Mouse (Mus musculus) heart, embryonic 11.5 days (tissue): ENCODE data around the gene Klhl41. TPM values are rescaled to one million over a fixed set of nuclear protein-coding genes. Genes with fewer than 3 reads are reported as not detected.

ENCODE experiments used
- ATAC-seq: fragments of 200-750 bp; cut with Nextera tagmentation; replicated peaks from 2 replicates; pipeline ENCODE4 v1.8.0; 2017; ENCODE audit warnings: moderate library complexity; ENCODE audit not compliant: insufficient number of reproducible peaks, low FRiP score, low TSS enrichment
- H3K27ac ChIP-seq: fragments of 300-500 bp; sonication (generic); 2 replicates; pipeline ENCODE4 v1.5.1; 2014; ENCODE audit warnings: mild to moderate bottlenecking, low read depth, low read length
- H3K27me3 ChIP-seq: fragments of 300-500 bp; sonication (generic); 2 replicates; pipeline ENCODE4 v1.6.1; 2014; ENCODE audit warnings: mild to moderate bottlenecking, low read length, mixed read lengths; ENCODE audit not compliant: control insufficient read depth, insufficient read depth
- H3K36me3 ChIP-seq: fragments of 300-500 bp; sonication (generic); 2 replicates; pipeline ENCODE4 v1.6.1; 2014; ENCODE audit warnings: mild to moderate bottlenecking, low read length, moderate library complexity, mixed read lengths; ENCODE audit not compliant: control insufficient read depth, insufficient read depth
- H3K4me1 ChIP-seq: fragments of 300-500 bp; sonication (generic); 2 replicates; pipeline ENCODE4 v1.6.1; 2014; ENCODE audit warnings: low read length; ENCODE audit not compliant: control insufficient read depth, insufficient read depth
- H3K4me2 ChIP-seq: fragments of 300-500 bp; sonication (generic); 2 replicates; pipeline ENCODE4 v1.6.1; 2014; ENCODE audit warnings: mild to moderate bottlenecking, moderate library complexity
- H3K4me3 ChIP-seq: fragments of 300-500 bp; sonication (generic); 2 replicates; pipeline ENCODE4 v1.5.1; 2014; ENCODE audit warnings: low read depth, low read length
- H3K9ac ChIP-seq: fragments of 300-500 bp; sonication (generic); 2 replicates; pipeline ENCODE4 v1.6.1; 2014; ENCODE audit warnings: mild to moderate bottlenecking, low read depth, low read length, moderate library complexity
- H3K9me3 ChIP-seq: fragments of 300-500 bp; sonication (generic); replicated peaks from 2 replicates; pipeline ENCODE4 v1.6.1; 2016; ENCODE audit warnings: low read length; ENCODE audit not compliant: control insufficient read depth
- WGBS: fragments of 180-500 bp; shearing (Covaris S2); extraction: QIAGEN DNeasy Blood & Tissue Kit; methylation state at CpG from one replicate; pipeline ENCODE4 v1.1.7; 2014; ENCODE audit not compliant: insufficient replicate concordance; 5-methylcytosine and 5-hydroxymethylcytosine counted together
- polyA plus RNA-seq: library from polyadenylated mRNA; unstranded; fragments of >200 nt; fragmentation: Nextera tagmentation; extraction: Ambion mirVana; gene quantifications from 2 replicates; pipeline ENCODE4 v1.2.1, GENCODE M21; 2014

Klhl41 gene
- polyA plus RNA-seq, 1 experiment from 2014 or later: 14.6 TPM

GRCm38 (mm10) chr2:69644968-69645617 is 24.8 kb upstream of the Klhl41 start:
- Histone ChIP-seq H3K9me3 (no peaks in the 10 kb centered on the region), H3K4me3 (no peak overlapping the region), H3K27ac (no peak overlapping the region), H3K4me1 (no peaks in the 10 kb centered on the region), H3K36me3 (no peaks in the 10 kb centered on the region), H3K4me2 (no peak overlapping the region), H3K9ac (no peak overlapping the region), H3K27me3 (no peaks in the 10 kb centered on the region)
- WGBS: 86% methylated on average over 11 of the region's 11 CpGs
- no peak for ATAC-seq

GRCm38 (mm10) chr2:69646726-69647490 is 23.0 kb upstream of the Klhl41 start, which contains the start of gene Bbs5:
TSS of gene Bbs5 (plus strand) at chr2:69647171.
- Histone ChIP-seq H3K4me1 (no peaks in the 10 kb centered on the region), H3K9me3 (no peaks in the 10 kb centered on the region), H3K27me3 (no peaks in the 10 kb centered on the region), H3K36me3 (no peaks in the 10 kb centered on the region), H3K27ac (no peak within 1 kb of the TSS), H3K9ac (peak within 1 kb of the TSS; percentile 70), H3K4me3 (peak within 1 kb of the TSS; percentile 57), H3K4me2 (peak within 1 kb of the TSS; percentile 73)
- 3% methylated on average over 43 of the region's 43 CpGs for WGBS
- peak; percentile 82 for ATAC-seq

- no peaks in the 10 kb centered on the region for H3K9me3 ChIP-seq
- no peak overlapping the region for H3K9ac ChIP-seq
- H3K36me3 ChIP-seq: no peaks in the 10 kb centered on the region
- H3K4me2 ChIP-seq: no peak overlapping the region
- H3K4me3 ChIP-seq: no peak overlapping the region
- H3K27me3 ChIP-seq: no peaks in the 10 kb centered on the region
- no peaks in the 10 kb centered on the region for H3K4me1 ChIP-seq
- WGBS: 81% methylated on average over 5 of the region's 5 CpGs
- no peak for ATAC-seq
- H3K27ac ChIP-seq: no peak overlapping the region
Observed at GRCm38 (mm10) chr2:69649716-69650115, 20.2 kb upstream of the Klhl41 start.

- ATAC-seq: no peak
- Histone ChIP-seq H3K4me1 (no peaks in the 10 kb centered on the region), H3K9ac (no peak overlapping the region), H3K9me3 (no peaks in the 10 kb centered on the region), H3K4me3 (no peak overlapping the region), H3K27me3 (no peaks in the 10 kb centered on the region), H3K36me3 (peaks cover 2% of the 10 kb centered on the region; the same call in 1 of the 2 replicates), H3K27ac (no peak overlapping the region), H3K4me2 (no peak overlapping the region)
- WGBS: 94% methylated on average over 4 of the region's 4 CpGs
Observed at GRCm38 (mm10) chr2:69659326-69659725, 10.6 kb upstream of the Klhl41 start.

- peaks cover 4% of the 10 kb centered on the region; the same call in 1 of the 2 replicates for H3K4me1 ChIP-seq
- no peaks in the 10 kb centered on the region for H3K9me3 ChIP-seq
- no peaks in the 10 kb centered on the region for H3K27me3 ChIP-seq
- no peak overlapping the region for H3K4me2 ChIP-seq
- H3K9ac ChIP-seq: no peak overlapping the region
- no peak for ATAC-seq
- no peak overlapping the region for H3K4me3 ChIP-seq
- WGBS: 72% methylated on average over 13 of the region's 13 CpGs
- no peak overlapping the region for H3K27ac ChIP-seq
- H3K36me3 ChIP-seq: no peaks in the 10 kb centered on the region
Observed at GRCm38 (mm10) chr2:69663827-69664476, 6.0 kb upstream of the Klhl41 start.

GRCm38 (mm10) chr2:69667656-69668055 is 2.3 kb upstream of the Klhl41 start:
- 93% methylated on average over 4 of the region's 4 CpGs for WGBS
- Histone ChIP-seq H3K9ac (no peak overlapping the region), H3K4me2 (no peak overlapping the region), H3K27me3 (no peaks in the 10 kb centered on the region), H3K4me1 (peaks cover 4% of the 10 kb centered on the region; the same call in 1 of the 2 replicates), H3K27ac (no peak overlapping the region), H3K36me3 (no peaks in the 10 kb centered on the region), H3K4me3 (no peak overlapping the region), H3K9me3 (no peaks in the 10 kb centered on the region)
- ATAC-seq: no peak

- H3K9me3 ChIP-seq: no peaks in the 10 kb centered on the region
- 0 out of 2 replicates have a peak overlapping the region, but pooled peaks have one; percentile 41 for H3K27ac ChIP-seq
- peak overlapping the region; percentile 34 for H3K4me2 ChIP-seq
- no peak for ATAC-seq
- 50% methylated on average over 6 of the region's 6 CpGs for WGBS
- no peak overlapping the region for H3K9ac ChIP-seq
- no peaks in the 10 kb centered on the region for H3K27me3 ChIP-seq
- no peak overlapping the region for H3K4me3 ChIP-seq
- peaks cover 8% of the 10 kb centered on the region; the same call in 1 of the 2 replicates for H3K4me1 ChIP-seq
- no peaks in the 10 kb centered on the region for H3K36me3 ChIP-seq
Observed at GRCm38 (mm10) chr2:69668414-69668813, 1.5 kb upstream of the Klhl41 start.

GRCm38 (mm10) chr2:69673723-69674122 is 3.8 kb downstream of the Klhl41 start:
- ATAC-seq: no peak
- WGBS: 45% methylated on average over 5 of the region's 5 CpGs
- peak overlapping the region; percentile 58 for H3K4me2 ChIP-seq
- peaks cover 6% of the 10 kb centered on the region; the same call in 1 of the 2 replicates for H3K4me1 ChIP-seq
- no peak overlapping the region for H3K9ac ChIP-seq
- H3K27me3 ChIP-seq: no peaks in the 10 kb centered on the region
- H3K27ac ChIP-seq: no peak overlapping the region
- no peak overlapping the region for H3K4me3 ChIP-seq
- H3K9me3 ChIP-seq: no peaks in the 10 kb centered on the region
- H3K36me3 ChIP-seq: no peaks in the 10 kb centered on the region
